9 mouse cellular contexts compared by ENCODE assay signal in genomic region chr5:38366650-38367470, GRCm38 (mm10). TPM values are rescaled to one million over a fixed set of nuclear protein-coding genes. Genes with fewer than 3 reads are reported as not detected.
DNase-seq lines count a peak whose midpoint lies in the region; ATAC-seq lines count a peak whose summit lies in the region.
"Had no signal": no experiment of that assay in that cellular context is flagged by ENCODE, and none has a peak within 500 bp of the region (broad histone marks: within the 10 kb centered on the region; RNA-seq: fewer than 3 reads in every experiment).

No protein-coding gene starts in this region.

- H3K4me1 ChIP-seq in forebrain, embryonic 11.5 days (replicated peaks; ENCODE audit: control insufficient read depth, insufficient read depth, low read length) = peaks cover 9% of the 10 kb centered on the region

- intact Hi-C loops in left cerebral cortex, postnatal 14 days (cut with DNase I) = no loop called here
- intact Hi-C loops in left cerebral cortex, postnatal 36 days (cut with DNase I) = no loop called here
- intact Hi-C loops in heart, postnatal 10 days (cut with DNase I) = no loop called here

- H3K27me3 ChIP-seq in forebrain, embryonic 11.5 days (ENCODE audit: control insufficient read depth, insufficient read depth, low read length) = no peaks in the 10 kb centered on the region

- peak overlapping the region; percentile 17 for H3K4me3 ChIP-seq in forebrain, embryonic 11.5 days (ENCODE audit: low read depth, low read length)

- H3K36me3 ChIP-seq in forebrain, embryonic 11.5 days (ENCODE audit: control insufficient read depth, insufficient read depth, low read length) = no peaks in the 10 kb centered on the region

- peak; percentile 32 to 42 for DNase-seq in left cerebral cortex, postnatal 14 days (ENCODE audit: low spot score in 2 of 2)
- DNase-seq in left cerebral cortex, postnatal 36 days (ENCODE audit: low spot score in 2 of 2) = no peak
- DNase-seq in forebrain, embryonic 11.5 days (ENCODE audit: low spot score) = no peak
- DNase-seq in heart, postnatal 10 days = peak; percentile 62 to 65
- peak; percentile 62 for DNase-seq in kidney, postnatal 14 days
- peak; percentile 32 for DNase-seq in lung, postnatal 36 days
- DNase-seq in skeletal muscle tissue, adult 2 months (ENCODE audit: low read depth, low spot score) = peak; percentile 15
- no peak for DNase-seq in layer of hippocampus, adult 11-12 months (ENCODE audit: low spot score)

- ATAC-seq in forebrain, embryonic 11.5 days (replicated peaks; ENCODE audit: low FRiP score) = peak; percentile 61

- no peaks in the 10 kb centered on the region for H3K9me3 ChIP-seq in forebrain, embryonic 11.5 days (ENCODE audit: control insufficient read depth, low read length)

- no peak overlapping the region for H3K27ac ChIP-seq in forebrain, embryonic 11.5 days (ENCODE audit: low read depth, low read length)

- no peak overlapping the region for H3K9ac ChIP-seq in forebrain, embryonic 11.5 days (ENCODE audit: low read length)

- WGBS in forebrain, embryonic 11.5 days = 7% methylated on average over 18 of the region's 18 CpGs

- peak overlapping the region; percentile 49 for H3K4me2 ChIP-seq in forebrain, embryonic 11.5 days (ENCODE audit: low read depth, low read length, severe bottlenecking)

RNA-seq across cellular contexts. Expression of gene Drd5, which starts 47.7 kb away (rescaled TPM):
- total RNA-seq in left cerebral cortex, postnatal 14 days (2021) = 1 to 10 TPM; 1.8 to 2.6 TPM
- total RNA-seq in left cerebral cortex, postnatal 36 days (2021) = 1 to 10 TPM; 2.2 to 2.6 TPM
- not detected in 2 replicates for polyA plus RNA-seq in forebrain, embryonic 11.5 days (2014; fragmentation: Nextera tagmentation; extraction: Ambion mirVana)
- not detected for total RNA-seq in heart, postnatal 10 days (2021)
- polyA plus RNA-seq: gonadal fat pad, adult 2 months had no signal

Comparison
In these comparisons a context has a peak if more than half of its experiments do, and no peak if none do; other contexts are left out.
1. DNase-seq: peak in left cerebral cortex, postnatal 14 days (2 of 2), heart, postnatal 10 days (2 of 2), kidney, postnatal 14 days (single experiment), lung, postnatal 36 days (single experiment) and skeletal muscle tissue, adult 2 months (single experiment); none in left cerebral cortex, postnatal 36 days (0 of 2), forebrain, embryonic 11.5 days (single experiment) and layer of hippocampus, adult 11-12 months (single experiment).